Mouse (Mus musculus): ENCODE data around the gene Gm7030.
"Not testable (repeated sequence)": the region's sequence is repeated elsewhere in the genome, so short reads cannot be mapped to it uniquely, and the experiment has no call there.

Gene Gm7030

DNA sequence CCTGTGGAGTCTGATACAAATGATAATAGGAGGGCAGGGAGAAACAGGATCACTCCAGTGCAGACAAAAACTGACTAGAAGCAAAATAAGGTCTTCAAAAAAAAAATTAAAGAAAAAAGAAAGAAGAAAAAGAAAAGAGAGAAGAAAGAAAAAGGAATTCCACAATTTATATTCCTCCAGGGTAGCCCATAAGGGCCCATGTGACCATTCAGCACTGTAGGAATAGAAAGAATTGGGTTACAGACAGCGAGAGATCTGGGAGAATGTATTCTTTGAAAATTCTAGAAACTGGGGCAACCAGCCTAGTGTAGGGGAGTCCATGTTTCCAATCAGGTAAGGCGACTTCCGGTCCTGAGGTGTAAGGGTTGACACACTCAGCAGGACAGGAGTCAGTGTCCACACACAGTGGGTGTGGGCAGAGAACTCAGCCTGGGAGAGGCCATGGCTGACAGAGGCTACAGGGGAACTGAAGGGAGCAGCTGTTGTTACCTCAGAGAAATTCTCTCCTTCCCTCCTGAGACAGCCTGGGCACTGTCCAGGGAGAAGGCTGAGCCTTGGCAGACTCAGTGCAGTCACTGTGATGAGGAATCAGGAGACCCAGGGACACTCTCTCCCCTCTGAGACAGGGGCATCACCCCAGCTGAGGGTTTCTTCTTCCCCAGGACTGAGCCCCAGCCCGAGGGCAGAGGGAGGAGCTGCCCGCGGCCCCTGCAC is 46.5 kb downstream of the Gm7030 start:
- not testable (repeated sequence) for DNase-seq (ENCODE audit: low read depth, low spot score)

DNA sequence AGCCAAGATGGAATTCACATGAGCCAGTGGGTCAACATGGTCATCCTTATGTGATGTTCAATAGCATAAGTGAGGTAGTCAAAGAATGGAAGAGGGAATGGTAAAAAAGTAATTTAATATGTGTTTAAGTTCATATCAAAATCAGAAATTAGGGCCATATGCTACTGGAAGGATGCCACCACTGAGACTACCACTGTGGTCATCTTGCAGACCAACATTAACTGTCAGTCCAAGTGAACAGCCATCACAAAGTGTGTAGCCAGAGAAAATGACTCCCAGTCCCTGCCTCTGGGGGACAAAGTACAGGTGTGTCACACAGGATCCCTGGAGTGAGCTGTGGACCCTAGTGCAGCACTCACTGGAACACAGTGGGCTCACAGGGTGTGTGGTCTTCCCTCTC is 47.3 kb downstream of the Gm7030 start:
- DNase-seq (ENCODE audit: low read depth, low spot score): not testable (repeated sequence)

DNA sequence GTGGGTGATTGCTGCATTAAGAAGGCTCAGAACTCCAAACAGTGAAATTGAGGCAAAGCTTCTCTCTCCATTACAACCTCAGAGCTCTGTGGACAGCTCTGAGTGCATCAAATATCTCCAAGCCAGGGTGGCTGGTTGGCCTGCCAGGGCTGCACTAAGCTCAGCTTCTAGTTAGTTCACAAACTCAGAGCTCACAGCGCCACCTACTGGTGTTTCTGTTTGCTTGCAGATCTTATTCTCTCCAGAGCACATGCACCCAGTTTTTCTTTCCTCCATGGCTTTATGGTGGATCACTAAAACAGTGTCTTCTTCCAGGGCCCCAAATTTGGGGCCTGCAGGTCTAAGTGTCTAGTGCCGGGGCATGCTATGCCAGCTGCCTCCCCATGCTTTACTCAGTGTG is 68.4 kb downstream of the Gm7030 start:
- DNase-seq (ENCODE audit: low read depth, low spot score): peak; percentile 75

Data from telencephalon, adult 2 months (tissue).